Mouse (Mus musculus): ENCODE data around the gene Tmem127. TPM values are rescaled to one million over a fixed set of nuclear protein-coding genes. Genes with fewer than 3 reads are reported as not detected.

Gene Tmem127
- total RNA-seq, 2 experiments from 2014 or later, result 28.4 to 29.3 TPM

- ATAC-seq (replicated peaks; ENCODE audit: low FRiP score, poor library complexity, severe bottlenecking), result no peak
Observed at GRCm38 (mm10) chr2:127307179-127307578, 59.5 kb downstream of the Tmem127 start.

- ATAC-seq (replicated peaks; ENCODE audit: low FRiP score, poor library complexity, severe bottlenecking), result no peak
Observed at GRCm38 (mm10) chr2:127308660-127309059, 61.0 kb downstream of the Tmem127 start.

GRCm38 (mm10) chr2:127310246-127310645, 62.5 kb downstream of the Tmem127 start:
- ATAC-seq (replicated peaks; ENCODE audit: low FRiP score, poor library complexity, severe bottlenecking), result no peak

GRCm38 (mm10) chr2:127310685-127311084, 63.0 kb downstream of the Tmem127 start:
- no peak for ATAC-seq (replicated peaks; ENCODE audit: low FRiP score, poor library complexity, severe bottlenecking)

Other genes with a start within 250 kb of the Tmem127 start
- gene Ap4e1, start 239.2 kb upstream of the Tmem127 start, total RNA-seq (2015; ENCODE audit: low replicate concordance), result 6.7 and 7.6 TPM in 2 replicates
- gene Ap4e1, start 239.2 kb upstream of the Tmem127 start, total RNA-seq (2017; ENCODE audit: low replicate concordance), result 9.2 and 17.2 TPM in 2 replicates
- gene Blvra, start 177.2 kb upstream of the Tmem127 start, total RNA-seq (2015; ENCODE audit: low replicate concordance), result 36.9 and 58.7 TPM in 2 replicates
- gene Blvra, start 177.2 kb upstream of the Tmem127 start, total RNA-seq (2017; ENCODE audit: low replicate concordance), result 29.5 and 43.9 TPM in 2 replicates
- 160 and 195 TPM in 2 replicates for gene Ncaph, start 114.0 kb upstream of the Tmem127 start, total RNA-seq (2015; ENCODE audit: low replicate concordance)
- gene Ncaph, start 114.0 kb upstream of the Tmem127 start, total RNA-seq (2017; ENCODE audit: low replicate concordance), result 202 and 244 TPM in 2 replicates
- gene Itpripl1, start 104.5 kb upstream of the Tmem127 start, total RNA-seq (2015; ENCODE audit: low replicate concordance), result 8.0 and 10.8 TPM in 2 replicates
- gene Itpripl1, start 104.5 kb upstream of the Tmem127 start, total RNA-seq (2017; ENCODE audit: low replicate concordance), result 2.2 and 2.4 TPM in 2 replicates
- gene 1810024B03Rik, start 39.6 kb upstream of the Tmem127 start, total RNA-seq (2015; ENCODE audit: low replicate concordance), result 0.84 TPM in 1 of 2 replicates, not detected in the other
- 1.1 TPM in 1 of 2 replicates, not detected in the other for gene 1810024B03Rik, start 39.6 kb upstream of the Tmem127 start, total RNA-seq (2017; ENCODE audit: low replicate concordance)
- gene Snrnp200, start 39.5 kb upstream of the Tmem127 start, total RNA-seq (2015; ENCODE audit: low replicate concordance), result 68.3 and 82.5 TPM in 2 replicates
- gene Snrnp200, start 39.5 kb upstream of the Tmem127 start, total RNA-seq (2017; ENCODE audit: low replicate concordance), result 86.6 and 112 TPM in 2 replicates
- gene Ciao1, start 92 bp upstream of the Tmem127 start, total RNA-seq (2015; ENCODE audit: low replicate concordance), result 9.2 and 15.1 TPM in 2 replicates
- gene Ciao1, start 92 bp upstream of the Tmem127 start, total RNA-seq (2017; ENCODE audit: low replicate concordance), result 9.4 and 11.9 TPM in 2 replicates
- gene Stard7, start 22.3 kb downstream of the Tmem127 start, total RNA-seq (2015; ENCODE audit: low replicate concordance), result 47.2 and 59.5 TPM in 2 replicates
- gene Stard7, start 22.3 kb downstream of the Tmem127 start, total RNA-seq (2017; ENCODE audit: low replicate concordance), result 46.2 and 65.4 TPM in 2 replicates
- 14.8 and 24.7 TPM in 2 replicates for gene Dusp2, start 88.3 kb downstream of the Tmem127 start, total RNA-seq (2015; ENCODE audit: low replicate concordance)
- 3.1 and 16.0 TPM in 2 replicates for gene Dusp2, start 88.3 kb downstream of the Tmem127 start, total RNA-seq (2017; ENCODE audit: low replicate concordance)
- not detected in 2 replicates for gene Astl, start 90.7 kb downstream of the Tmem127 start, total RNA-seq (2015; ENCODE audit: low replicate concordance)
- not detected in 2 replicates for gene Astl, start 90.7 kb downstream of the Tmem127 start, total RNA-seq (2017; ENCODE audit: low replicate concordance)
- not detected in 2 replicates for gene Adra2b, start 115.3 kb downstream of the Tmem127 start, total RNA-seq (2015; ENCODE audit: low replicate concordance)
- gene Adra2b, start 115.3 kb downstream of the Tmem127 start, total RNA-seq (2017; ENCODE audit: low replicate concordance), result not detected in 2 replicates
- gene Gpat2, start 177.3 kb downstream of the Tmem127 start, total RNA-seq (2015; ENCODE audit: low replicate concordance), result not detected in 2 replicates
- not detected in 2 replicates for gene Gpat2, start 177.3 kb downstream of the Tmem127 start, total RNA-seq (2017; ENCODE audit: low replicate concordance)
- 10.5 and 18.0 TPM in 2 replicates for gene Fahd2a, start 196.7 kb downstream of the Tmem127 start, total RNA-seq (2015; ENCODE audit: low replicate concordance)
- 2.4 TPM in 1 of 2 replicates, not detected in the other for gene Fahd2a, start 196.7 kb downstream of the Tmem127 start, total RNA-seq (2017; ENCODE audit: low replicate concordance)